Comparison of ENCODE assay signal across 8 mouse cellular contexts in the genomic region with DNA sequence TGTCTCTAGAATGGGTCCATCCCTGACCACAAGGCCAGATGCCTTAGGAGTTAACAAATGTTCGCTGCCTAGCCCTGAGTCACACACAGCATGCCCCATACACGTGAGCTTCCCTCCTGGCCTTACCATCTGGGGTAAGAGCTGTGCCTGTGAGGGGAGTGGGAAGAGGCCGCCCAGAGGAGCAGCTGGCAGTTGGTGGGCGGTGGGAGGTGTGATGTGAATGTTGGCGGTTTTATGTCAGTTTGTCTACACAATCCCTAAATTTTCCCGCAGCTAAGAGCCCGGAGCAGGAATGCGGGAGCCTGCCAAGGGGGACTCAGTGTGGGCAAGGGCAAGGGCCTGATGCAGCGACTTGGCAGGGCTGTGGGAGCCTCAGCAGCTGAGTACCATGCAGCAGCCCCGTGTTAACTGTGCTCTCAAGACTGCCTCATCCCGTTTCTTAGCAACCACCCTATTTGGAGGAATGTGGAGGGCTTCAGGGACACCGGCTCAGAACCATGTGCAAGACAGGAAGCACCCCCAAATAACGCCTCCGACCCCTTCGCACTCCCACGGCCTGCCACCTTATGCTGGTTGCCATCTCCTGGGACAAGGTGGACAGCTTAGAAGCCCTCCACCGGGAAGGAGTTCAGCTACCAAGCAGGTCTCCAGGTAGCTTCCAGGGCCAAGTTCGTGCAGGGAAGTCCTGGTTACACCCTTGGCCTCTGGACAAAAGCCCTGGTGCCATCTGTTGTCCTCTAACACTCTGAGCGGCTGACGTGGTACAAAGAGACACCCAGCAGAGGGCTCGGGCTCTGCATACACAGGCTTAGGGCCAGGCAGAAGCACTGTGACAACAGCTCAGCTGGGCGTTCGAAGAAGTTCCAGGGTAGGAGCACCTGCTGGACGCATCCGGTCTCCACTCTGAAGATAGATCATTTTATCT. TPM values are rescaled to one million over a fixed set of nuclear protein-coding genes. Genes with fewer than 3 reads are reported as not detected.
DNase-seq lines count a peak whose midpoint lies in the region; ATAC-seq lines count a peak whose summit lies in the region.

No protein-coding gene starts in this region.

- peaks cover 40% of the 10 kb centered on the region for H3K4me1 ChIP-seq in neural tube, embryonic 15.5 days

- DNase-seq in gastrocnemius, postnatal 14 days, result peak; percentile 32
- no peak for DNase-seq in gastrocnemius, postnatal 10 days
- peak; percentile 92 to 96 for DNase-seq in cerebellum, adult 18-20 months
- DNase-seq in frontal cortex, postnatal 10 days (ENCODE audit: low spot score in 2 of 2), result peak; percentile 84 to 93
- DNase-seq in layer of hippocampus, postnatal 36 days, result peak; percentile 88 to 89
- DNase-seq in kidney, adult 11 months, result no peak
- DNase-seq in lung, postnatal 14 days, result no peak

- H3K27me3 ChIP-seq in neural tube, embryonic 15.5 days (replicated peaks), result no peaks in the 10 kb centered on the region

- no peaks in the 10 kb centered on the region for H3K9me3 ChIP-seq in neural tube, embryonic 15.5 days (replicated peaks)

- 20% methylated on average over 25 of the region's 25 CpGs for WGBS in neural tube, embryonic 15.5 days

- H3K36me3 ChIP-seq in neural tube, embryonic 15.5 days, result no peaks in the 10 kb centered on the region

- peak overlapping the region; percentile 88 for H3K27ac ChIP-seq in neural tube, embryonic 15.5 days (replicated peaks)

- intact Hi-C loops in gastrocnemius, postnatal 14 days (cut with DNase I; ENCODE audit: low total_unique reads), result no loop called here

- ATAC-seq in neural tube, embryonic 15.5 days (ENCODE audit: low FRiP score), result peak; percentile 82

- peak overlapping the region; percentile 36 for H3K4me3 ChIP-seq in neural tube, embryonic 15.5 days (replicated peaks)

- H3K9ac ChIP-seq in neural tube, embryonic 15.5 days (replicated peaks), result peak overlapping the region; percentile 51

- H3K4me2 ChIP-seq in neural tube, embryonic 15.5 days, result peak overlapping the region; percentile 53

RNA-seq across cellular contexts. Expression of a gene that starts 35.5 kb away (rescaled TPM):
- total RNA-seq in gastrocnemius, postnatal 14 days (2021), result 10 to 100 TPM; 31.7 to 32.9 TPM
- total RNA-seq in gastrocnemius, postnatal 10 days (2021), result 10 to 100 TPM; 41.9 to 46.7 TPM
- 1 to 10 TPM; 7.4 to 8.9 TPM for total RNA-seq in layer of hippocampus, postnatal 36 days (2021)
- polyA plus RNA-seq in neural tube, embryonic 15.5 days (2015; fragmentation: Nextera tagmentation; extraction: Ambion mirVana), result 8.6 and 10.1 TPM in 2 replicates

Comparison
In these comparisons a context has a peak if more than half of its experiments do, and no peak if none do; other contexts are left out.
1. DNase-seq: peak in gastrocnemius, postnatal 14 days (single experiment), cerebellum, adult 18-20 months (2 of 2), frontal cortex, postnatal 10 days (2 of 2) and layer of hippocampus, postnatal 36 days (2 of 2); none in gastrocnemius, postnatal 10 days (single experiment), kidney, adult 11 months (single experiment) and lung, postnatal 14 days (single experiment).